Mouse (Mus musculus): ENCODE data around the gene Rsrc1.

The Rsrc1 gene

GRCm38 (mm10) chr3:66981101-66981661, at the start of gene Rsrc1:
Gene Rsrc1 (plus strand): TSS chr3:66981390.
- peak; percentile 88 for DNase-seq (ENCODE audit: extremely low read depth, insufficient read length, low spot score)

DNA sequence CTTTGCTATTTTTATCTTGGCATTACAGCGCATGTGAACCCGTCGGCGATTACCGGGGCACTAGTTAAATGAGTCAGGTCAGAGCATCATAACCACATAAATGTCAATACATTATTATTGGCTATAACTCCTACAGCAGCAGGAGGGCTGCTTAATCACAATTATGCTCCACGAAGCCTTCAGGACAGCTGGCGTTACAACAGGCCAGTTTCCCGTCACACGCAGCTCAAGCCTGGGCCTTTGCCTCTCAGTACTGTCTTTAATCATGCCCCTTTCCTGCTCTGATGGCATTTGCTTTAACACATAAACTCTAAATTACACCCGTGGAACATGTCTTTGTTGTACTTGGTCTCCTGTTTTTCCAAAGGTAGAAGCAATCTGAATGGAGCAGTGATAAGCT, 41.5 kb upstream of the Rsrc1 start:
- no peak for DNase-seq (ENCODE audit: extremely low read depth, insufficient read length, low spot score)

DNA sequence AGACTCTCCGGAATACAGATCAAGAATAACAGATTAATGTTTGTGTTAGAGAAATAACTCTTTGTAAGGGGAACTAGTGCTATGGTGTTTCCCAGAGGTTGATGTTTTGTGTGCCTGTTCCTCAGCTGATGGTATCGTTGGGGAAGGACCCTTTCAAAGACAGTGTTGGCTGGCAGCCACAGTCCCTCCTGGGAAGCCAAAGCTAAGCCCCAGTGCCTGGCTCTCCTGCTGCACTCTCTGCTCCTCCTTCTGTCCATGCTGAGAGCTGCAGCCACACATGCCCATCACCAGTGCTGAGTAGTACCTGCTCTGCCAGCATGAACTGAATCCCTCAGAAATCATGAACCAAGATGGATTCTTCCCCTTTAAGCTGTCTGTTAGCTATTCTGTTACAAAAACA, 26.1 kb upstream of the Rsrc1 start:
- no peak for DNase-seq (ENCODE audit: extremely low read depth, insufficient read length, low spot score)

DNA sequence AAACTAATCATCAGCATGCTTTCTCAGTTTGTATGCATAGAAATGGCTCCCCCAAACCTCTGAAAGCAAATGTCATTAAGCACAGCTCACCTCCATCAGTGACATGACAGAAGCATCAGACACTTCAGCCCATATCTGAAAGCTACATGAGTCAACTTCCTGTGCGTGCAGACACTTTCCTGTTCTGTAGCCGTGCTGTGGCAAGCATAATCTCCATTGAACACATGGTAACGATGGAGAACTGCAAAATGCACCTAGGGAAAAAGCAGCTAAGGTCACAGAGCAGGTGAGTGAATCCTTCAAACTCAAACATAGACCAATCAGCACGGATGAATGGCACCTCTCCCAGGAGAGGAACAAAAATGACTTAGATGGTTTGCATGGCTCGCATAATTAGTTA, 21.2 kb upstream of the Rsrc1 start:
- DNase-seq (ENCODE audit: extremely low read depth, insufficient read length, low spot score), result no peak

DNA sequence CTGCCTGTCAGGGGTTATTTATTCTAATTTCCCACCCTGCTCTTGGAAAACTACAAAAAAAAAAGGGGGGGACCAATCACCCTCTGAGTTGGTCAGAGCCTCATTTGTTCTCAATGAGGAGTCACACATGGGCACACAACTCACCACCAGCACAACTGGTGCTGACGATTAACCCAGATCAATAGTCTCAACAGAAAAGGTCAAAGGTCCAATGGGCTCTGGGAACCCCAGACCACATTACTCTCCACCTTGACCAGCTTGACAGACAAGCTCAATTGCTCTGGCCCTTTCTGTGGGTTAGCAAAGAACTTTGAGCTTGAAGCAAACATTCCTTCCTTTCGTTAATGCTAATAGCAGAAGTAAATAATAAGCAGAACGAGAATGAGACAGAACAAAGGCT, 16.3 kb upstream of the Rsrc1 start:
- no peak for DNase-seq (ENCODE audit: extremely low read depth, insufficient read length, low spot score)

- no peak for DNase-seq (ENCODE audit: extremely low read depth, insufficient read length, low spot score)
Measured at GRCm38 (mm10) chr3:66967508-66967907, 13.7 kb upstream of the Rsrc1 start.

GRCm38 (mm10) chr3:66970261-66970660, 10.9 kb upstream of the Rsrc1 start:
- no peak for DNase-seq (ENCODE audit: extremely low read depth, insufficient read length, low spot score)

DNA sequence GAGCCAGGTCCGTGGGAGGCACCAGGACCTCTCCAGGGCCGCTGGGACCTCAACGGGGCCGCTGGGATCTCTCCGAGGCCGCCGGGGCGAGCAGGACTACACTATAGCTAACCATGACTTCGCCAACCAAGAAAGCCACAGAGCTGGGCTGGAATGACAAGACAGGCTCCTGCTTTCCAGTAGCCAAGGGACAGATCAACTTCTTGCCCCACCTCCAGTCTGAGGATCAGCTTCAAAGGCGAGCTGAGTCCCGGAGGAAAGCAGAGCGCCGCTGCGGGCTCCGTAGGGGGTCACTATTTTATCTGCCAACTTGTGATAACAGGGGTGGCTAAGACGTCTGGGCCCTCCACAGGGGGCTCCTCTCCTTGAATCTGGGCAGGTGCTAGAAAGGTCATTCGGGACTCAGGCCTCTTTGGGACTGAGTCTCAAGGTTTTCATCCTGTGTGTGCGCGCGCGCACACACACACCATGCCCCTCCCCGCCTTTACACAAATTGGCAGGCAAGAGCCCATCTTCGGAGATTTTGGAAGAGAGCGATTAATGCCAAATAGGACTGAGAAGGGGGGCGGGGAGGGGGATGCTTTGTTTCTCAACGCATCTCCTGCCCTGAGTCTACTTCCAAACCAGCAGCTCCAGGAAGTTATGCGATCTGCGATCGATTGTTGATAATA, 10.4 kb upstream of the Rsrc1 start:
- DNase-seq (ENCODE audit: extremely low read depth, insufficient read length, low spot score), result peak; percentile 18

DNA sequence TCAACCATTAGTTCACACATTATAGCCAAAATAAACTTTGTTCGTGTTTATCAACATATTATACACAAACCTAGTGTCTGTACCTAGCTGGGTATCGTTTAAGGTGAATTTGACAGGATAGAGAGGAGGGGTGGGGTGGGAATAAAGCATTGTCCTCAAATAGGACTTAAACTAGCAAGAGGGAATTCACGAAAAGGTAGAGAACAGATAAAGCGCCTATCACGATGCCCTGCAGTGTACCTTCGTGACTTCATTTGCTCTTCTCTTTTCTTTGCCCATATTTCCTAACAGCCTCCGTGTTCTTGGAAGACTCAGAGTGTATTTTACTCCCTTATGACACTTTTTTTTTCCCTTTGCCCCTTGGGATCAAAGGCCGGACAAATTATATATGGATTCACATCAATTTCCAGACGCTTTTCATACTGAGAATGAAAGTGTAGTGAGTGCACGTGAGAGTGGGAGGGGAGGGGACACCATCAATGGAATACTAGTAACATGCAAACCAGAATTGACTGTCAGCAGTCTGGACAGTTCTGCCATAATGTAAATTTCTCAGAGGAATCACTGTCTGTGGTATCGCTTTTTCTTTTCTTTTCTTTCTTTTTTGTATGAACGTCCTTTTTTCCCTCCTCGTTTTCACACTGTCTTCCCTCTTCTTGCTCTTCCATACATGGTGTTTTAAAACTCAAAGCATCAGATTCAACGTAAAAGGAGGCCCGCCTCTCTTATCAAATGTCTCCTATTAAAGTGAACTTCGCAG, 8.8 kb upstream of the Rsrc1 start:
- DNase-seq (ENCODE audit: extremely low read depth, insufficient read length, low spot score), result no peak

DNA sequence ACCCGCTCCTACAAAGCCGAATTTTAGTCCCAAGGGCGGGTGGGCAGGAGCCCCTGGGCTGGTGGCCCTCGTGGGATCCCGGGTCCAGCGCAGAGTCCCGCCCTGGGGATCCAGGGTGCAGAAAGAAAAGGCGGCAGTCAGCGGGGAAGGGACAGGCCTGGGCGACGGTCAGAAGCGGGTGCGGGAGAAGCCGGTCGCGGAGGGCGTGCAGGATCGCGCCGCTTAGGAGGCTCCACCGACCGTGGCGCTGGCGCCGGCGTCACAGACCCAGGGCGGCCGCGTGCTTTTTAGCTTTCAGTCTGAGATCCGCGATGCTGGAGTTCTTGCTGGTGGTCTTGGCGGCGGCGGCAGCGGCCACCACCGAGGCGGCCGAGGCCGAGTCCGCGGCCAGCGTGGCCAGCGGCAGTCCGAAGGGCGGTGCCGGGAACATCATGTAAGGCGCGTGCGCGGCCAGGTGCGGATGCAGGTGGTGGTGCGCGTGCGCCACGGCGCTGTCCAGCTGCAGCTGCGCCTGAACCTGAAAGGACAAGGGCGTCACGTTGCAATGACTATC, 7.7 kb upstream of the Rsrc1 start:
- peak; percentile 11 for DNase-seq (ENCODE audit: extremely low read depth, insufficient read length, low spot score)

DNA sequence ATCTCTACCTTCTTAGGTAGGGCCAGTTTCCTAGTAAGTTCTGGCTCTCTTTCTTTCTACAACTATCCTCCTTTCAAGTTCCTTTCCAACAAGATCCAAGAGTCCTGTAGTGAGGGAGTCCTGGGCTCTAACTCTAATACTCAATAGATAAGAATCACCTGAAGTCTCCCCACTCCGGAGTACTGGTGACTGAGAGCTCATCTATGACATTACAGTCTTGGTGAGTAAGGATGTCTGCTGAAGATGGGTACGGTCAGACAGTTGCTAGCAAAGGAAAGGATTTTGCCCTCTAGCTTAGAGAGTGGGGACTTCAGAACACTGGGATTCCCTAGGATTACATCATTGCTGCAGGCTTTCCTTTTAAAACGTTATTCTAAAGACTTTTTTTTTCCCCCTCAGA, 6.7 kb upstream of the Rsrc1 start:
- DNase-seq (ENCODE audit: extremely low read depth, insufficient read length, low spot score), result no peak

GRCm38 (mm10) chr3:66976889-66977615, 4.1 kb upstream of the Rsrc1 start:
- no peak for DNase-seq (ENCODE audit: extremely low read depth, insufficient read length, low spot score)

DNA sequence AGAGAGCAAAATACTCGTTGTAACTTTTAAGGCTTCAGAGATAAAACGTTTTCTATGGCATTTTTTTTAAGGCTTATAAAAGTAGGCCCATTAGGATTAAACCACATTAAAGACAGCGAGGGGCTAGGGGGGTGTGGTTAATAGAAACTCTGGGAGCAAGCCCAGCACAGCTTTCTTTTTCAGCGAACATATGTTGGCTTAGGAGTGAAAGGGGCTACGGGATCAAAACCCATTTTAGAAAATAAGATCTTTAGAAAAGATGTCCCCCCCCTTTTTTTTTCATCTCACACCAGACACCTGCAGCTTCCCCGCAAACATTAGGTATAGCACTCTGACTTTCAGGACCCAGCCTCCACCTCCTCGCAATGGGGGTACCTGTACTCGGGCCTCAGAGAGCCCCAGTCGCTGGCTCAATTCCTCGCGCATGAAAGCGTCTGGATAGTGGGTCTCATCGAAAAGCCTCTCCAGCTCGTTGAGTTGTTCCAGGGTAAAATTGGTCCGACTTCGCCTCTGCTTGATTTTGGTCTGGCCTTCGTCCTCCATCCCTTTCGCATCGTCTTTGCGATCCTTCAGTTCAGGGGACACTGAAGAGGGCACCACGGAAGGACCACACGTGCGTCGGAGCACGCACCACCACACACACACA, 3.3 kb upstream of the Rsrc1 start:
- DNase-seq (ENCODE audit: extremely low read depth, insufficient read length, low spot score), result peak; percentile 11

GRCm38 (mm10) chr3:66978457-66979381, 2.5 kb upstream of the Rsrc1 start:
- DNase-seq (ENCODE audit: extremely low read depth, insufficient read length, low spot score), result peak; percentile 75

DNA sequence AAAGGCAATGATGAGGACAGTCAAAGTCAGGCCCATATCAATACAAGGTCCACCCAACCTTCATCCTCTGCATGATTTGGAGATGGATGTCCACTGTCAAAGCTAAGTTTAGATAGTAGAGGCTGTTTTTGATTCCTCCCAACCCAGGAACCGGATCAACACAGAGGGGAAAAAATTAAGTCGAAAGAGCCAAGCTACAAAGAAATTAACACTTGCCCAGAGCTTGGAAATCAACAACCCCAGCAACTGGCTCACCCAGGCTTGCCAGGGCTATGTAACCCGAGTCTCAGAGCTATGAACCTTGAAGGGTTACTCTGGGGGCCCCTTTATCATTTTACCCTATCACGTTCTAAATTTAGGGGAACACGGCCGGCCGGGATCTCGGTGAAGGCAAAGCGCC, 1.7 kb upstream of the Rsrc1 start:
- no peak for DNase-seq (ENCODE audit: extremely low read depth, insufficient read length, low spot score)

DNA sequence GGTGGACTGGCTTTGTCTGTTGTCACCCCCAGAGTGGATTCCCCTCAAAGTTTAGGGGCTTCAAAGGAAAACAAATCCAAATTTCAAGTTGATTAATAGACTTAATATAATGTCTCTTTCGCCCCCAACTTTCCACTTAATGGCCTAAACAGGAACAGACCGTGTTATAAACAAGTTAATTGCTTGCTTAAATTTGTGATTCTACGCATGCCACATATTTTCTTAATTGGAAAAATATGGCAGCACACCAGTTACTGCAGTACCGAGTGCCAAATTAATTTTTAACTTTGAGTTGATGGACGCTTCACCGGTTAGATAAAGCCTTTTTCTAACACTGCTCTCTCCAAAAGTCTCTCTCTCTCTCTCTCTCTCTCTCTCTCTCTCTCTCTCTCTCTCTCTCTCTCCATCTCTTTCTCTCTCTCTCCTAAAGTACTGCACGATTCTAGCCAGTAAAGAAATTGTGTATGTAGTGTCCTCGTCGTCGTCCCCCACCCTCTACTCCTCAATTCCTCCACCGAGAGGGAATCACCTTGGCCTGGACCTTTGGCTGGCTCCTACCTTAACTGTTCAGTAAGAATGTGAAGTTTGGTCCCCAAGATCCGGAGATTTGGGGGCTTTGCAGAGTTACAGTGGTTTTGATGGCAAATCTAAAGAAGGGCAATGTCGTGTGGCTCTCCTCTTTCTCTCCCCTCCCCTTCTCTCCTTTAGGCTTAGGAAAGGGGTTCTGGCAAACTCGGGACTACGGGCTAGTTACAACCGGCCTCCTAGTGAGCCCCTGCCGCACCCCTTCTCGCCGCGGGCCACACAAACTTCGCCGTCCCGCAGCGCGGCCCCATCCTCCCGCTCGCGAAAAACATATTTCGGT, 847 bp upstream of the Rsrc1 start:
- no peak for DNase-seq (ENCODE audit: extremely low read depth, insufficient read length, low spot score)

- DNase-seq (ENCODE audit: extremely low read depth, insufficient read length, low spot score), result no peak
Measured at GRCm38 (mm10) chr3:66981706-66982105, 516 bp downstream of the Rsrc1 start, which contains the start of gene Shox2. Gene Shox2 (minus strand): TSS chr3:66981771.

DNA sequence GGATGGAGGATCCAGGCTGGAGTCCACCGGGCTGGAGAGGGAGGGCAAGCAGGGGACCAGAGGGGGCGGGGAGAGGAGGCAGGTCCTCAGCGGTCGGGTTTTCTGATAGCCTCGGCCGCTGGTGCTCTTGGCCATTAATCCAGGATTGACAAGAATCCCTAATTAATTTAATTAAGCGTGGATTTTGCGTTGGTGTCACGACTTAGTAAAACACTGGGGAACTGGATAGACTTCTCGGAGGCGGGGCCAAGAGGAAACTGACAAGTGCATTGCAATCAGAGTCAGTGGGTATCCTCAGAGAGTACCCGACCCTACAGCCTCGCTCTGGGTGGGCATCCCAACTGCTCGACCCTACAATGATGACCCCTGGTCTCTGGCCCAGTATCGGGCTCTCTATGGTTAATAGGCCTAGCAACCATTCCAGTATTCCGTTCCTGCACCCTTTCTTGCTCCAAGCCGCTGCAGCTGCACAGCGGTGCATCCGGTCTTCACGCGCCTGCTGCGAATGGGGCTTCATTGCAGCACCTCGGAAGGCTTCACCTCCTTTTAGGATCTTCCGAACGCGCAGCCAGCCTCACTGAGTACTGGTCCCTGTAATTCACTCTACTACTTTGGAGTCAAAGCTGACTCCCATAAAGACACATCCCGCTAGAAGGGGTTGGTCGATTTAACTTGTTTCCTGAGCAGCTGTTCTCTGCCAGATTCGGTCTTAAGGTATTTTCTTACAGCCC, 1.2 kb downstream of the Rsrc1 start:
- peak; percentile 53 for DNase-seq (ENCODE audit: extremely low read depth, insufficient read length, low spot score)

All from 3134 (cell line).